16 mouse cellular contexts compared by ENCODE assay signal in genomic region chr1:128772440-128772839, GRCm38 (mm10).
"Had no signal": no experiment of that assay in that cellular context is flagged by ENCODE, and none has a peak within 500 bp of the region (broad histone marks: within the 10 kb centered on the region; RNA-seq: fewer than 3 reads in every experiment).

No protein-coding gene starts in this region.

- H3K4me2 ChIP-seq: neural tube, embryonic 13.5 days; neural tube, embryonic 15.5 days; stomach, embryonic 15.5 days had no signal

- H3K27me3 ChIP-seq: neural tube, embryonic 13.5 days; neural tube, embryonic 15.5 days; stomach, embryonic 15.5 days had no signal

- H3K36me3 ChIP-seq: neural tube, embryonic 13.5 days; neural tube, embryonic 15.5 days; stomach, embryonic 15.5 days had no signal

- H3K4me3 ChIP-seq: neural tube, embryonic 13.5 days; neural tube, embryonic 15.5 days; stomach, embryonic 15.5 days had no signal

- H3K4me1 ChIP-seq: neural tube, embryonic 13.5 days; neural tube, embryonic 15.5 days; stomach, embryonic 15.5 days had no signal

- H3K9ac ChIP-seq: neural tube, embryonic 13.5 days; neural tube, embryonic 15.5 days; stomach, embryonic 15.5 days had no signal

- H3K9me3 ChIP-seq: neural tube, embryonic 13.5 days; neural tube, embryonic 15.5 days; stomach, embryonic 15.5 days had no signal

- H3K27ac ChIP-seq: neural tube, embryonic 13.5 days; neural tube, embryonic 15.5 days; stomach, embryonic 15.5 days; stomach, postnatal 0 days had no signal

- DNase-seq: retina, postnatal 1 day; right cerebral cortex, adult 18-20 months; right cerebral cortex, postnatal 14 days; right cerebral cortex, postnatal 25 days; right cerebral cortex, postnatal 4 days; spleen, adult 18-20 months; thymus, adult 18-20 months; thymus, adult 2 months; thymus, postnatal 14 days; thymus, postnatal 25 days; thymus, postnatal 36 days; thymus, postnatal 4 days had no signal
